Mouse (Mus musculus) urinary bladder, postnatal 36 days (tissue): ENCODE results near the gene Nudt4.

Source experiments
- DNase-seq, 2 experiments: peaks; one replicate each; pipeline ENCODE4 v3.0.0; 2022; ENCODE audit warnings: low spot score in 2 of 2, mixed read lengths in 1 of 2

The Nudt4 gene

DNA sequence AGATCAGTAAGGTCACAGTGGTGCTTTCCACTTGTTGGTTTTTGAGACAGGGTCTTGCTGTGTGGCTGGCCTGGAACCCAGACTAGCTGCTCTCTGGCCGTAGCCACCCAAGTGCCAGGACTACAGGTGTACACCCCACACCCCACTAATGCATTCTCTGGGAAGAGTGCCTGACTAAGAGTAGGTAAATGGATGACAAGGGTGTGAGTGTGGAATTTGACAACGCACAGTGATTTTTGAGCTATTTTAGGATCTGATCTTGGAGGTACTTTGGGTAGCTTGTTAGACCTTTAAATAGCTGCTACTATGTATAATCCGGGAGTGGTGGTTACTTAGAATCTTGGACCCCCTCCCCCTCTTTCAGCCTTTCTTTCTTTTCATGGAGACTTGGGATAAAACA lies 24.7 kb downstream of the Nudt4 start:
- no peak for DNase-seq

DNA sequence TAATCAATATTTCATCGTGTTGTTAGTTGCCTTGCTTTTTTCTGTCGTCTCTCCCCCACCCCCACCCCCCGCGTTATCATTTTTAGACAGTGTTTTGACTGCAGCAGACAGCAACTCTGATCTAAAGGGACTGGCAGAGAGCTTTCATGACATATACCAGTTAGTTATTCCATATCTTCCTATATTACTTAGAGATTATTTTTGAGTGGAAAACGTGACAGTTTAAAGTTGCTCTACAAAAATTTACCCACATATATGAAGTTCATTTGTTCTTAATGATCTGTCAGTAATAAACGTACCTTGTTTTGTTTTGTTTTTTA lies 27.8 kb downstream of the Nudt4 start:
- no peak for DNase-seq

DNA sequence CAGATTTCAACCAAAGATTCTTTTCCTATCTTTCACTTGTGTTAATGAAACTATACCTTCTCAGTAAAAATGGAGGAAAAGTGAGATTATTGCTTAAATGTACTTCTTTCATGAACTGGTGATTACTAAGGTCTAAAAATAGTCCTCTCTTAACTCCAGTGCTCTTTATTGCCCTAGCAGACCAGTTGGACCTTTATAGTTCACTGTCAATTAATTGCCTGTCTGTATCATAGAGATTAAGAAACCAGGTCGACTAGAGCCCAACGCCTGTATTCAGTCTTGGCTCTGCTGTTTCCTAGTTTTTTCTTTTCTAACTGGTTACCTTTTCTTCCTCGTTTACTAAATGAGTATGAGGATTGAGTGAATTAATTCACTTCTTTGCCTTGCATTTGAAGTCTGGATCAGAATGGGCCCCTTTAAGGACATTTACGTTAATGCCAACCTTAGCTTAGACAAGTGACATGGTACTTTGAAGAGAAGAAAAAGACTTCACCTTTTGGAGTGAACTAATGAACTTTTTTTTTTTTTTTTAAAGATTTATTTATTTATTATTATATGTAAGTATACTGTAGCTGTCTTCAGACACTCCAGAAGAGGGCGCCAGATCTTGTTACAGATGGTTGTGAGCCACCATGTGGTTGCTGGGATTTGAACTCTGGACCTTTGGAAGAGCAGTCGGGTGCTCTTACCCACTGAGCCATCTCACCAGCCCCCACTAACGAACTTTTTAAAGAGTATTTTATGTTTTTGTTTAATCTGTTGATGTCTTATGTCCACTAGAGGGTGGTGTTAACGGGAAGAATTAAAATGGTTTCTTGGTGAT lies 28.3 kb downstream of the Nudt4 start:
- DNase-seq = no peak

DNA sequence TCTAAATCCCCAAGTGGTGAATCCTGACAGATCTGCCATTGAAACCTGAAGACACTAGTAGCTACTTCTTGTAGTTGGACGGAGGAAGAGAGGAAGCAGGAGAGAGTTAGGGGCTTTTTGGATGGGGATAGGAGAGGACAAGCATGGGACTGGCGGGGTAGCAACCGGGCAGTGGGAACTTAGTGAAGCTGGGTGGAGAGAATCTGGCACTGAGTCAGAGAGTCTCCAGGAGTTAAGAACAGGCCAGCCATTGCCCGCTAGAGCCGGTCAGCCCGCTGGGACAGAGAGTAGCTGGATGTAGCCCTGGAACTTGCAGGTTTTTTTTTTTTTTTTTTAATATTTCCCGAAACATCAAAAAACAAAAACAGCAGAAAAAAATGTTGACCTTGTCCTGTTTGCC lies 30.6 kb downstream of the Nudt4 start:
- DNase-seq = no peak

DNA sequence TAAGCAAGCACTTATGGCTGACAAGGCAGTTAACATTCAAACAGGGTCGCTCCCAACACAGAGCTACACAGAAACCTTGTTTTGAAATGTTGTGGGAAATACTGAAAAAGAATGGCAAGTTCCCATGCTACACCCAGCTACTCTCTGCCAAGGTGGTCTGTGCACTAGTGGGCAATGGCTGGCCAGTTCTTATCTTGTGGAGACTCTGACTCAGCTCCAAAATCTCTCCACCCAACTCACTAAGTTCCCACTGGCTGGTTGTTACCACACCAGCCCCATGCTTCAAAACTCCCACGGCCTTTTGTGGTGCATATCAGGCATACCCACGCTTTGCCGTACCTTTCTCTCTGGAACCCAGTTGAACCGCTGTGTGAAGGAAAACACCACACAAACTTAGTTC lies 31.0 kb downstream of the Nudt4 start:
- DNase-seq = no peak

DNA sequence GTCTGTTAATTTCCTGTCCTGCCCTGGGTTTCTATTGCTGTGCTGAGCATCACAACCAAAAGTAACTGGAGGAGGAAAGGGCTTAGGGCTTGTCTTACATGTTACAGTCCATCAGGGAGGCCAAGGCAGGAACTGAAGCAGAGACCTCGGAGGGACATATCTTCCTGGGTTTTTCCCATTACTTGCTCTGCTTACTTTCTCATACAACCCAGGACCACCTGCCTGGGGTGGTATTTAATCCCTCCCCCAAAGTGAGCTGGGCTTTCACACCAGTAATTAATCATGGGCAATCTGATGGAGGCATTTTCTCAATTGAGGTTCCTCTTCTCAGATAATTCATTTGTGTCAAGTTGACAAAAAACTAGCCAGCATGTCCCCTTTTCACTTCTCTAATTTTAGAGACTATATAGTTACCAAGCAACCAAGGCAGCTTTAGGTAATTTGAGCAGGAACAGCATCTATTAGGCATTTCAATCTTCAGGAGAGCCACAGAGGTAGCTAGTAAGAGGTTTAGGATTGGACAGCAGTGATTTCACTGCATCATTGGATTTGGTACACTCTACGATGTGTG lies 33.3 kb downstream of the Nudt4 start:
- no peak for DNase-seq

DNA sequence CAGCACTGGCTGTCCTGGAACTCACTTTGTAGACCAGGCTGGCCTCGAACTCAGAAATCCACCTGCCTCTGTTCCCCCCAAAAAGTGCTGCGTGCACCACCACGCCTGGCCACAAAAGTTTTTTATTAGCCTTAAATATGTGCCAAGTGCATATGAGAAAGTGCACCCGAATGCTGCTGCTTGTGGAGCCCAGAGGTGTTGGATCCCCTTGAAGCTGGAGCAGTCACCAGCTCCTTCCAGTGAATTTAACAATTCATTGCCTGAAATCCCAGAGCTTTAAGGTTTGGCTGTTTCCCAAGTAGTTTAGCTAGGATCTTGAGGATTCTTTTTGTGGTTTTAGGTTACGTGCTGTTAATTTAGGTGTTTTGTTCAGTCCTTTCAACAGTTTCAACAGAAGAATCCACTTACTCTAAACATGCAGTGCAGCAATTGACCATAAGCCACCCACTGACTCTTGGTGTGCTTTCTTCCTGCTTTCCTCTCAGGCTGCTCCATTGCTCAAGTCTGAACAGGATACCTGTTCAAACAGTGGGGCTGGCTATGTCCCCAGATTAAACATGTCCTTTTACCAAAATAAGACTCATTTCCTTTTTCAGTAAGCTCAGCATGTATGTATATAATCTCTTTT lies 37.3 kb downstream of the Nudt4 start:
- DNase-seq = no peak

DNA sequence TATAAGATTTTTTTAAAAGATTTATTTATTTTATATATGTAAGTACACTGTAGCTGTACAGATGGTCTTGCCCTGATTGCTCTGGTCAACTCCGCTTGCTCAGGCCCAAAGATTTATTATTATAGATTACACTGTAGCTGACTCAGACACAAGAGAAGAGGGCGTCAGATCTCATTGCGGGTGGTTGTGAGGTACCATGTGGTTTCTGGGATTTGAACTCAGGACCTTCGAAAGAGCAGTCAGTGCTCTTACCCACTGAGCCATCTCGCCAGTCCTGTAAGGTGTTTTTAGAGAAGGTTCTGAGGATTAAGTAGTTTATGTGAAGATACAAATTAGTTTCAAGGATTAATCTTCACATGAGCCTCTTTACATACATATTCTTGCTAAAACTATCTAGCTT lies 38.1 kb downstream of the Nudt4 start:
- no peak for DNase-seq

DNA sequence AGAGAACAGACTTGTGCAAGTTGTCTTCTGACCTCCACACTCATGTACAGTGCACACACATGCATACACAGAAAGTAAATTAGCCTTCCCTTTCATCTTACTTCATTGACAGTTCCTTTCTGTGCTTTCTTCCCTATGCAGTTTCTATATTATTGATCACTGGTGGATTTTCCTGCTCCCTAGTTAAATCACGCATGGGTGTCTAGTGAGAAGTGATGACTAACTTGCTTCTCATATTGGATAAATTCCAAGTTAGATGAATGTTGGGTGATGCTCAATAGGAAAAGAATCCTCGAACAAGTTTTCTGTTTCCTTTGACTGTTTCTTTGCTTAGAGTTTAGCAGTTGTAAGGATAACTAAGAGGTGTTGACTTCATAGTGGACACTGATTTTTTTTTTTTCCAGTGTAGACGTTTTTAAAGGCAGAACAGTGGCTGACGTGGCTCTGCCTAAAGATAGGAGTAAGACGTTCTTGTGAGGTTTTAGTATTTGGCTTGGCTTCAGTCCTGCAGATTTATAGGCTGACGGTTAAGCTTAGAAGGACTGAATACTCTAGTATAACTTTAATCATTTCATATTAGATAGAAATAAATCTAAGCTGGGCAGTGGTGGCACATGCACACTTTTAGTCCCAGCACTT lies 38.8 kb downstream of the Nudt4 start:
- DNase-seq = no peak

DNA sequence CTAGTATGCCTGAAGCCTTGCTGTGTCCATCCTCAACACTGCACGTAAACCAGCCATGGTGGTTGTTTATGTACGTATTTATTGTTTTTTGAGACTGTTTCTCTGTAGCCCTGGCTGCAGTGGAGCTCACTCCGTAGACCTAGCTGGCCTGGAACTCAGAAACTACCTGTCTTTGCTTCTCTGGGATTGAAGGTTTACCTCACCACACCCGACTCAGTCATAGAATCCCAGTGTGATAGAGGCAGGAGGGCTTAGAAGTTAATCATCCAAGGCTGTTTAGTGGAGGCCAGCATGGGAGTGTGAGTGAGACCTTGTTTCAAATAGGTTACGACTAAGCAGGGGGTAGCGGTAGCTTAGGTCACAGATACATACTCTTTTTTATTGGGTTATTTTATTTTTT lies 46.3 kb downstream of the Nudt4 start:
- DNase-seq = no peak

DNA sequence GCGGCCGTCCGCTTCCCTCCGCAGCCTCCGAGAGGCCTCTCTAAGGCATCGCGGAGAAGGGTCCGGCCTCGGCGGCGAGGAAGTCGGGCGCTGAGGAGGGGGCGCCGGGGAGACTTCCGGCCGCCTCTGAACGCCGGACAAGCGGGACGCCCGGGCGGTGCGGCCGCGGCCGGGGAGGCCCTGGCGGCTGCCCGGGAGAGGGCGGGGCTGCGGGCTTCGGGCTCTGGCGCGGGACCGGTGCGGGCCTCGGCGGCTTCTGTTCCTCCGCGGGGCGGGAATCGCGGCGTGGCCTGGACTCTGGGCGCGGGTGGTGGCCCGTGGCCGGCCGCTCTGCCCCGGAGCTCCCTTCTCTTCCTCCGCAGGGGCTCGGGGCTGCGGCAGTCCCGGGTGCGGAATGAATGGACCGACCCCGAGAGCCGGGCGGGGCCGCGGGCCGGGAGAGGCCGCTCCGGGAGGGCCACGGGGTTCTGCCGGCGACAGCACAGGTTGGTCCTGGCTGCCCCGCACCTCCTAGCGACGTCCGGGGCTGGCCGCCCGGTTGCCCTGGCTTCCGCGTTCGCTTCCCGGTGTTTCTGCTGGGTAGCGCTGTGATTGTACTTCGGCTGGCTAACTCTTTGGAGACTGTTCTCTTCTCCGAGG lies 48.5 kb downstream of the Nudt4 start:
- DNase-seq = peak; percentile 36 to 48

DNA sequence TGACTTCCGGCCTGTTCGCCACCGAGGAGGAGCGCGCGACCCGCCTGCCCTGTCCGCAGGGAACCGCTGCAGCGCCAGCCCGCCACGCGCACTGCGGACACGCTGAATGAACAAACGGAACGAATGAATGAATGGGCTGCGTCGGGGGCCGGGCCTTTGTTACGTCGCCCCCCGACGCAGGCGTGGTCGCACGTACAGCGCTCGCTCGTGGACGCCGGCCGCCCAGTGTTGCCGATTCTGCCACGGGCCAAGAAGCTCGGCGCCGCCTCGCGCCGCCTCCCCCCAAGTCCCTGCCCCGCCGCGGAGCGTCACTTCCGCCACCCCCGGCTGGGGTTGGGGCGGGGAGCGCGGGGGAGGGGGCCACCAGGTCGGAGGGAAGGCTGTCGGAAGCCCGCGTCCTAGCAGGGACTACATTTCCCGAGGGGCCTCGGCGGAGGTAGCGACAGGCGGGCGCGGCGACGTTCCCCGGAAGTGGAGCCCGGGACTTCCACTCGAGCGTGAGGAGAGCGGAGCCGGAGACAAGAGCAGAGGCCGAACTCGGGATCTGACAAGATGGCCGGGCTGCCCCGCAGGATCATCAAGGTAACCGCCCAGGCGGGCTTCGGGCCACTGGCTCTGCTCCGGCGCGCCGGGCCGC lies 49.2 kb downstream of the Nudt4 start, which contains the start of gene Ube2n:
Gene Ube2n (plus strand): TSS at position 490 of the 637 bp plus-strand sequence.
- DNase-seq = peak; percentile 96 to 97

DNA sequence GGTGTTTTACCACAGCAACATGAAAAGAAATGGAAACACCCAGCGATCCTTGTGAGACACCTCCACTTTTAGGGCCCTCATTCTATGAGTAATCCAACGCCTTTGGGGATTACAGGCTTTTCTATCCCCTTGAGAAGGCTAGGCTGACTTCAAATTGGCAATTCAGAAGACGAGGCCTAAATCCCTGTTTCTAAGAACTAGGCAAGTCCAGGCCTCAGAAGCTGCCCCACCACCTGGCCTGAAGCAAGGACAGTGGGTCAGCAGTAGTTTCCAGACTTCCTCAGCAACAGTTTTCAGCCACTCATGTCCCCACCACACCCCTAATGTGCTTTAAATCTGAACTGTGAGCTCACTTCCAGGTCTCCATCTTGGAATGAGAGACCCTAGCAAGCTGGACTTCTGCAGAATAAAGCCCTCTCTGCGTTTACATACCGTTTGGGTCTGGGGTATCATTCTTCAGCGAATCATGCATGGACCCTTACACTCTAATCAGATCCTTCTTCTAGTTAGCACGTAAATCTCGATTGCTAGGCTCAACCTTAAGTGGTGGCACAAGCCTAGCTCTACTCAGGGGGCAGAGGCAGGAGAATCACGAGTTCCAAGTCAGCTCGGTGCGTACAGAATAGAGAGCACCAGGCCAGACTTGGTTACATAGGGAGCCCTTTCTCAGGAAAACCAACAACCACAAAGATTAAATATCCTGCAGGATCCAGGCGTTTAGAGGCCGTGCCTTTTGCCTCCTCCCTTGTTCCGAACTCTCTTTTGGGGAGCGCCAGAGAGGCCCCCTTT lies 50.0 kb downstream of the Nudt4 start:
- no peak for DNase-seq

DNA sequence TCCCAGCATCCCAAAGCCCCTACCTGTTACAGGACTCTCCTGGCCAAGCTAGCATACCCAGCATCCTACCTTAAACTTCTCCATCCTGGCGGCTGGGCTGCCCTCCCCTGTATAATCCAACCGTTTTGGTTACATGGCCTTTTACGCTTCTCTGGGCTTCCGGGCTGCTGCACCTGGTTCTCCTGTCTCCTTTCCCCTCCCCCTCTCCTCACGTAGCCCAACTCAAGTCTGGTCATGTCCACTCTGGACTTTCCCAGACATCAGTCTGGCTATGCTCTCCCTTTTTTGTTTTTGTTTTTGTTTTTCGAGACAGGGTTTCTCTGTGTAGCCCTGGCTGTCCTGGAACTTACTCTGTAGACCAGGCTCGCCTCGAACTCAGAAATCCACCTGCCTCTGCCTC lies 51.3 kb downstream of the Nudt4 start:
- DNase-seq = no peak

DNA sequence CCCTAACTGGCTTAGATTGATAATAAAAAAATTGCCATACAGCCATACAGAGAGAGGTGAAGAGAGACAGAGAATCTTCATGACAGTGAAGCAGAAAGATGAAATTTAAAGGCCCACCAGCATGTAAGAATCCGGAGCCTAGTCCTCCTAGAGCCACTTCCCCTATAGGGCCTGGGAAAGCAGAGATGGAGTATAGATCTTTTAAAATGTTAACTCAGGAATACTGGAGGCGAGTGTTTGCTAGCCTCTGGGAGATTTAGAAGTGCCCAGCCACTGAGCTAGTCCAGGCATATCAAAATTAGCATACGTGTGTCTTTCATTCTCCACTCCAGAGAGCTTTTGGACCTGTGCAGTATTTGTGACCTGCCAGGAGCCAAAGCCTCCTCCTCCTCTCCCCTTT lies 54.7 kb downstream of the Nudt4 start:
- DNase-seq = no peak

DNA sequence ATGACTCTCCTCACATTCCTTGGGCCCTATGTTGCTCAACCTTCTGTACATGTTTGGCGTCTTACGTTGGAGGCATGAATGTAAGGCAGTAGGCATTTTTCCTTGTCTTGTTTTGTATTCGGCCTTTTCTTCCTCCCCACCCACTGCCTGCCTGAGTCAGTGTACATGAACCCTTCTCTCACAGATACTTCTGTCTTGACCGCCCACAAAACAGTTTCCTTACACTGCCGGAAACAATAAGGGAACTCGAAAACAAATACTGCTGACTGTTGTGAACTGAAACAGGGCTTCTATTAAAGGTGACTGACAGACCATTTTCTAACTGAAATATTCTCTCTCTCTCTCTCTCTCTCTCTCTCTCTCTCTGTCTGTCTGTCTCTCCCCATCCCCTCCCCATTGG lies 55.2 kb downstream of the Nudt4 start:
- no peak for DNase-seq

DNA sequence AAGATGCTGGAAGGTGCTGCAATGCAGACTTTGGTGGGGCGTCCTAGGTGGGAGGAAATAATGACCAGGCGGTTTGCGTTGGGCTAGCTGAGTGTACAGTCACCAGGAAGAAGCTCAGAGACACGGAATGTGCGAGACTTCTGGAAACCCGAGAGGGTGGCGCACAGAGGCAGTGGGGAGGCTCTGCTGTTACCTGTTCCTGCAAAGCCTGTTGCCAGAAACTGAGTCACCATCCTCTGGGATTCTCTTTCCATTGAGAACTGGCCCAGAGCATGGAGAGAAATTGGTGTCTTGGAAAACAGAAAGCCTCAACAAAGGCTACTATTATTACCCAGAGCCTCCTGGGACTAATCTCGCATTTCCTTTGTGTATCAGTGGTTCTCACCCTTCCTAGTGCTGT lies 55.8 kb downstream of the Nudt4 start:
- no peak for DNase-seq

DNA sequence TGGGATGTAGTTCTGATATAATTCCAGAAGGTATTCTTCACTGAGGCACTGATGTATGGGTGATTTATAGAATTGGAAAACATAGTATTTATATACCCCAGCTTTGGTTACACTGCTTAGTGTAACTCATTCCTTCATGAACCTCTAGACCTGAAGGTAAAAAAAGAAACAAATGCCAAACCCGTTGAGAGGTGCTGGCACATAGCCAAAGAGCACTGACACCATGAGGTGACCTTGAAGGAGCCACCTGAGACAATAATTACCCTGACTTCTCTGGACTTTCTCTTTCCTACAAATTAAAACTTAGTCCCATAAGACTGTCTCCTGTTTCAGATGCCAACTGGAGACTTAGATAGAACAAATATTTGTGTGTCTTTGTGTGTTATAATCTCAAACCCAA lies 59.6 kb downstream of the Nudt4 start:
- no peak for DNase-seq

DNA sequence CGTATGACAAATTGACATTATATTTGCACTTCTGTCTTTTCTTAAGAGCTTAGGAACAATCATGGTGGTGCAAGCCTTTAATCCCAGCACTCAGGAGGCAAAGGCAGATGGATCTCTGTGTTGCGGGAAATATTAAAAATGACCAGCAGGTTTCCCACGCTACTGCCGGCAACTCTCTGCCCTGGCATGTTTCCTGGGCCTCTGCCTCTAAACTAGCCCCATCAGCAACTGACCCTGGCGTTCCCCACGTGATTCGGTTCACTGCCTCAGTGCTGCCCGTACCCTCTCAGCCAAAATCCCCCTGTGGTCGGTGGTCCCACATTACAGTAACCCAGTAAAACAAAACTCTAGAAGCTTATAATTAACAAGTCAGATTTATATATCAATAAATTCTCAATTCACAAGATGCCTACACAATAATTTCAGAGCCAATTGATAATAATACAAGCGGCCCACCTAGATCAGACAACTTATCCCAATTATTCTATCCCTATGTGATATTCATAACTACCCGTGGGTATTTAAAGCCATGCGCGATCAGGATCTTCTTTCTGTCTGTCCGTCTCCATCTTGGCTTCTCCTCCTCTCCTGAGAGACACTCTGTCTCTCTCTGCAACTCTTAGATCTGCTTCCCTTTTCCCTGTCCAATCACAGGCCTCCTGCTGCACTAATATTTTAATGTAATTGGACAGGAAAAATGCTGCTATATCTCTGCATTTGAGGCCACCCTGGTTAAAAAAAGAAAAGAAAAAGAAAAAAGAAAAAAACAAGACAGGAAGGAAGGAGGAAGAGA lies 60.3 kb downstream of the Nudt4 start:
- no peak for DNase-seq

DNA sequence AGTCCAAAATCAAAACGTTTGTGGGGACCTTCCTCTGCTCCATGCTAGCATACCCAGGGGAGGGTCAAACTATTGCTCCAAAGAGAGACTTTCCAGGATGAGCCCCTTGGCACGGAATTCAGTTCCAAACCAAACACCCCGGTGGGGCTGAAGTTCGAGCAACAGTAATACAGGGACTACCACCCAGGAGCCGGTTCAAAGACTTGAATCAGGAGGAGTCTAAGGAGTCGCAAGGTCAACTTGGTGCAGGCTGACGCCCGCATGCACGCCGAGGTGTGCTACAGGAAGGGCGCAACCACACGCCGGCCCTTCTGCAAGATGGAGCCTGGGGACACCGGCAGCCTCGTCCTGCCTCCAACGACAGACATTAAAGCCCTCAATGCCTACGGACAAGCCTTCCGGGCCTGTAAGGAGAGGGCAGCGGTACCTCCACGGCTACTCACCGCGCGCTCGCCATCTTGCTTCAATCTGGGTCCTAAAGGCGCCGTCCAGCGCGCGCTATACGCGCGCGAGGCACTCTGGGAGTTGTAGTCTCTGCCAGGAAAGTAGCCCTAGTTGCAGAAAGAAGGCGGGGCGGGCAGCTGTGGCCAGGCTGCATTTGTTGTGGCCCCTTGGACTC lies 62.4 kb downstream of the Nudt4 start, which contains the start of gene Mrpl42:
Gene Mrpl42 (minus strand): TSS at position 478 of the 619 bp plus-strand sequence.
- peak; percentile 81 to 87 for DNase-seq
